Mouse (Mus musculus): ENCODE results near the gene Grasp.
A peak's percentile ranks its signal among the peaks of the same experiment; 100 is the strongest.

Gene Grasp

GRCm38 (mm10) chr15:101194951-101195823, 28.8 kb upstream of the Grasp start:
- no peak for DNase-seq (ENCODE audit: low spot score)

- no peak for DNase-seq (ENCODE audit: low spot score)
These were observed 27.8 kb upstream of the Grasp start for GRCm38 (mm10) chr15:101196079-101196795.

GRCm38 (mm10) chr15:101196961-101197360, 27.0 kb upstream of the Grasp start:
- DNase-seq (ENCODE audit: low spot score): no peak

- DNase-seq (ENCODE audit: low spot score): no peak
These were observed 26.4 kb upstream of the Grasp start for GRCm38 (mm10) chr15:101197497-101198179.

- DNase-seq (ENCODE audit: low spot score): peak; percentile 76
These were observed 25.8 kb upstream of the Grasp start for GRCm38 (mm10) chr15:101198218-101198617.

- DNase-seq (ENCODE audit: low spot score): no peak
These were observed 25.1 kb upstream of the Grasp start for GRCm38 (mm10) chr15:101198850-101199249.

GRCm38 (mm10) chr15:101200777-101201295, 23.2 kb upstream of the Grasp start:
- DNase-seq (ENCODE audit: low spot score): no peak

GRCm38 (mm10) chr15:101201414-101201813, 22.6 kb upstream of the Grasp start:
- no peak for DNase-seq (ENCODE audit: low spot score)

GRCm38 (mm10) chr15:101203673-101204072, 20.3 kb upstream of the Grasp start:
- no peak for DNase-seq (ENCODE audit: low spot score)

- DNase-seq (ENCODE audit: low spot score): no peak
These were observed 19.2 kb upstream of the Grasp start for GRCm38 (mm10) chr15:101204781-101205180.

GRCm38 (mm10) chr15:101210228-101210627, 13.8 kb upstream of the Grasp start:
- peak; percentile 83 for DNase-seq (ENCODE audit: low spot score)

GRCm38 (mm10) chr15:101210998-101211613, 12.9 kb upstream of the Grasp start:
- DNase-seq (ENCODE audit: low spot score): no peak

- no peak for DNase-seq (ENCODE audit: low spot score)
These were observed 11.6 kb upstream of the Grasp start for GRCm38 (mm10) chr15:101212435-101212834.

GRCm38 (mm10) chr15:101215136-101215535, 8.9 kb upstream of the Grasp start:
- no peak for DNase-seq (ENCODE audit: low spot score)

GRCm38 (mm10) chr15:101216036-101216435, 8.0 kb upstream of the Grasp start:
- no peak for DNase-seq (ENCODE audit: low spot score)

- no peak for DNase-seq (ENCODE audit: low spot score)
These were observed 3.1 kb upstream of the Grasp start for GRCm38 (mm10) chr15:101220905-101221297.

GRCm38 (mm10) chr15:101221298-101222104, 2.5 kb upstream of the Grasp start:
- DNase-seq (ENCODE audit: low spot score): peak; percentile 96

- DNase-seq (ENCODE audit: low spot score): no peak
These were observed 998 bp upstream of the Grasp start for GRCm38 (mm10) chr15:101222897-101223482.

GRCm38 (mm10) chr15:101223596-101223995, 392 bp upstream of the Grasp start:
- DNase-seq (ENCODE audit: low spot score): no peak

GRCm38 (mm10) chr15:101224977-101225376, 989 bp downstream of the Grasp start:
- DNase-seq (ENCODE audit: low spot score): no peak

GRCm38 (mm10) chr15:101227971-101228370, 4.0 kb downstream of the Grasp start:
- peak; percentile 79 for DNase-seq (ENCODE audit: low spot score)
